Mouse (Mus musculus): ENCODE measurements at regions not wholly inside any gene's neighbourhood (a gene's known extent, or its start where the extent isn't known, plus 50 kb on each side); places are given as distances from the start of the nearest gene placed in this dataset.

DNA sequence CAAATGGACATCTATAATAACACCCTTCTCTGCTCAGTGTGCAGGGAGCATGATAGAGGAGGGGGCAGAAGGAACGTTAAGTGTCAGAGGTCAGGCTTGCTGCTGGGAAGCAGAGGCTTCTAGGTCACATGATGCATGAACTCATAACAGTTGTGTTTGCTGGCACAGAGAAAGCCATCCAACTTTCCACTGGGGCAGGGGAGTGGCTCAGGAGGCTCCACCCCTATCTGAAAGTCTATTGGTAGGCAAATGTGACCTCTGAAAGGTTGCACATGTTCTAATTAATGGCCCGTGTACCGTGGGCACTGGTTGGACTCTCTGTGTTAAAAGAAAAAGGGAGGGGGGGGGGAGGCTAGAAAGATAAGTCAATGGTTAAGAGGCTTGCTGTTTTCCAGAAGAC lies 224.6 kb downstream of the Slc16a7 start:
- Histone ChIP-seq H3K9ac (ENCODE audit: low read depth, low read length) (no peak overlapping the region), H3K36me3 (ENCODE audit: control insufficient read depth, insufficient read depth, low read length) (no peaks in the 10 kb centered on the region), H3K27ac (ENCODE audit: low read length) (no peak overlapping the region), H3K27me3 (replicated peaks; ENCODE audit: control insufficient read depth, insufficient read depth, low read length) (no peaks in the 10 kb centered on the region), H3K4me1 (ENCODE audit: control insufficient read depth, insufficient read depth, low read length) (peaks cover 4% of the 10 kb centered on the region; the same call in 1 of the 2 replicates), H3K4me2 (ENCODE audit: low read depth, low read length) (no peak overlapping the region), H3K9me3 (ENCODE audit: control insufficient read depth, low read length) (no peaks in the 10 kb centered on the region), H3K4me3 (ENCODE audit: low read length) (no peak overlapping the region)
- ATAC-seq: no peak
- WGBS: 54% methylated on average over 3 of the region's 3 CpGs

DNA sequence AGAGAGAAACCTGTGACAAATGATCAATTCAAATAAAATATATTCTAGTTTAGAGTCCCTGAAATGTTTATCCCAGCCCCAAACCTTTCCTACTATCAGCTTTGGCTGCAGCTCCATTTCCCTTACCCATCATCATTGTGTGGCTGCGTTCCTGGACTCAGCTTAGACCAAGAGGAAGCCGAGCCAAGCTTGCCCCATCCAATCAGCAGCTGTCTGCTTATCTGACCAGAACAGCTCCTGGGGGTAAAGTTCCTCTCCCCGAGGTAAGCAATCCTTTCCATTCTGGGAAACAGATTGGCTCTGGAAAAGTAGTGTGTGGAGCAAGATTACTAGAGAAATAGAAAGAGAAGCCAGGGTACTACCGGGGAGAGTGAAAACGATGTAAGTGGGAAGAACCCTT lies 228.2 kb downstream of the Slc16a7 start:
- H3K36me3 ChIP-seq (ENCODE audit: control insufficient read depth, insufficient read depth, low read length): no peaks in the 10 kb centered on the region
- H3K27ac ChIP-seq (ENCODE audit: low read length): no peak overlapping the region
- WGBS: 38% methylated on average over 5 of the region's 5 CpGs
- no peak overlapping the region for H3K4me3 ChIP-seq (ENCODE audit: low read length)
- H3K4me1 ChIP-seq (ENCODE audit: control insufficient read depth, insufficient read depth, low read length): peaks cover 4% of the 10 kb centered on the region; the same call in 1 of the 2 replicates
- no peaks in the 10 kb centered on the region for H3K9me3 ChIP-seq (ENCODE audit: control insufficient read depth, low read length)
- ATAC-seq: peak; percentile 95
- no peak overlapping the region for H3K9ac ChIP-seq (ENCODE audit: low read depth, low read length)
- H3K4me2 ChIP-seq (ENCODE audit: low read depth, low read length): 0 out of 2 replicates have a peak overlapping the region, but pooled peaks have one; percentile 12
- H3K27me3 ChIP-seq (replicated peaks; ENCODE audit: control insufficient read depth, insufficient read depth, low read length): no peaks in the 10 kb centered on the region

DNA sequence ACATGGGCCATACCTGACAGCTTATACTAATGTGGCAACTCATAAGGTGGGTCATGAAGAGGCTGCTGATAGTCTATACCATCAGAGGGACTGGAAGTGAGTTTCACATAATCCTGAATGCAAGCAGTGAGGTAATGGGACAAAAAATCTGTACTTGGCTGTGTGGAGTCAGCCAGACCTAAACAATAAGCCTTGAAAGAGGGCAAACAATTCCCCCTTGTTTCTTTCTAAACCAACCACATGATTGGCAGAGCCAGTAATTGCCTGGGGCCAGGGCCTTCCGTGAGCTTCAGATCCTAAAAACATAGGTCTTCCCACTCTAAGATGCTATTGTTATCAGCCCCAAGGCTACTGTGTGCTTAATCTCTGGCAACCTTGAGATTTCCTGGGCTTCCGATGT lies 240.5 kb downstream of the Slc16a7 start:
- no peak for ATAC-seq
- Histone ChIP-seq H3K9me3 (ENCODE audit: control insufficient read depth, low read length) (no peaks in the 10 kb centered on the region), H3K4me1 (ENCODE audit: control insufficient read depth, insufficient read depth, low read length) (no peaks in the 10 kb centered on the region), H3K27me3 (replicated peaks; ENCODE audit: control insufficient read depth, insufficient read depth, low read length) (no peaks in the 10 kb centered on the region), H3K27ac (ENCODE audit: low read length) (no peak overlapping the region), H3K9ac (ENCODE audit: low read depth, low read length) (no peak overlapping the region), H3K4me2 (ENCODE audit: low read depth, low read length) (no peak overlapping the region), H3K36me3 (ENCODE audit: control insufficient read depth, insufficient read depth, low read length) (no peaks in the 10 kb centered on the region), H3K4me3 (ENCODE audit: low read length) (no peak overlapping the region)
- WGBS: 75% methylated on average over 2 of the region's 2 CpGs

DNA sequence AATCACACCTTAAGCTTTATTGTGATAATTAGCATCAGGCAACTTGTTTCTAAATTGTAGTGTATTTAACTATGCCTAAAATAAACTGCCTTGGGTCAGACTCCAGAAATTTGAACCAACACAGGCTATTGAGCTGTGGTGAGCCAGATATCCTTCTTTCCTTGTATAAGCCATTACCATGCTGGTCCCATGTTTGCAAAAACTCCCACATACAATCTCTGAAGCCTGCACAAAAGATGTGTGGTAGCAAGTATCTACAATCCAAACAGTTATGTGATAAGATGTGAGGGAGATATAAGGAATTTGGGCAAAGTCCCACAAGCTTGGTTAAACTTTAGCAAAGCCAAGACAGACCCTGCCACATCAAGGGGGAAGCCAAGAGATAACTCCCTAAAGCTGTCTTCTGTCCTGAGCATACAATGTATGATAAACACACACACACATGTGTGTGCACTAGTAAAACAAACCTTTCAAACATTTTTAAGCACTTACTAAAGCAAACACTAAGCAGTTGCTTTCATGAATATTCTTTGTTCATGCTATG lies 242.0 kb downstream of the Slc16a7 start:
- Histone ChIP-seq H3K36me3 (ENCODE audit: control insufficient read depth, insufficient read depth, low read length) (no peaks in the 10 kb centered on the region), H3K9me3 (ENCODE audit: control insufficient read depth, low read length) (no peaks in the 10 kb centered on the region), H3K9ac (ENCODE audit: low read depth, low read length) (no peak overlapping the region), H3K4me2 (ENCODE audit: low read depth, low read length) (no peak overlapping the region), H3K27me3 (replicated peaks; ENCODE audit: control insufficient read depth, insufficient read depth, low read length) (no peaks in the 10 kb centered on the region), H3K4me3 (ENCODE audit: low read length) (no peak overlapping the region), H3K4me1 (ENCODE audit: control insufficient read depth, insufficient read depth, low read length) (no peaks in the 10 kb centered on the region), H3K27ac (ENCODE audit: low read length) (no peak overlapping the region)
- ATAC-seq: peak; percentile 53; the same call in 1 of the 2 replicates

DNA sequence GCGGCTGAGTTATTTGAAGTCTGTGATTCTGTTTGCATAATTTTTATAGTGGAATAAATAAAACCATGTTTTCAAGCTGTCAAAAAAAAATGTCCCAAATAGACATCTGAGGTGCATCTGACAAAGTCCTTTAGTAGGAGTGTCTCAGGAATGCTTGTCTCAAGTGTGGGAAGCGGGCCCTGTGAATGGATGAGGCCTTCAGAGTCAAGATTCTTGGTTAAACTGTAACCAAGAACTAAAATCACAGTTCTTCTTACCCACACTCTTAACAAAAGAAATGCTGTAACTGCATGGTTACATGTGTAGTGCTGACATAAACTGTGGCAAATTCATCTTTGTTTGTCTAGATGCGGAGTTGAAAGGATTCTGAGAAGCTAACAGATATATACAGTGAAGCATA lies 242.9 kb downstream of the Slc16a7 start:
- Histone ChIP-seq H3K4me1 (ENCODE audit: control insufficient read depth, insufficient read depth, low read length) (no peaks in the 10 kb centered on the region), H3K9me3 (ENCODE audit: control insufficient read depth, low read length) (no peaks in the 10 kb centered on the region), H3K9ac (ENCODE audit: low read depth, low read length) (no peak overlapping the region), H3K27me3 (replicated peaks; ENCODE audit: control insufficient read depth, insufficient read depth, low read length) (no peaks in the 10 kb centered on the region), H3K27ac (ENCODE audit: low read length) (no peak overlapping the region), H3K4me3 (ENCODE audit: low read length) (no peak overlapping the region), H3K4me2 (ENCODE audit: low read depth, low read length) (no peak overlapping the region), H3K36me3 (ENCODE audit: control insufficient read depth, insufficient read depth, low read length) (no peaks in the 10 kb centered on the region)
- ATAC-seq: no peak
- 71% methylated on average over 3 of the region's 3 CpGs for WGBS

DNA sequence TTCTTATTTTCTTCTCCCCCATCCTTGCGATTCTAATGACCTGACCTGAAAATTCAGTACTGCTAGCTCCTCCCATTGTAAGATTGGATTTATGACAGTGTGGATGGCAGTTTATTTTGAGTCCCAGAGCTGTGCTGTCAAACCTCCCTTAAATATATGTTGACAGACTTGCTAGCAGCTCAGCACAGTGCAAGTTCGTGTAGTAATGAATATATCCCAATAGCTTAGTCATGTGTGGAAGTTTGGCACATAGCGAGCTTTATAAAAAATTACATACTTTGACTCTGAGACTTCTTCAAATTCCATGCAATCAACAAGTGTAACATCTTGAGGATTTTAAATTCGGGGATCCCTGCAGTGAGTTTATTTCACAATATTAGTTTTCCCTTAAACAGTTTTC lies 243.5 kb downstream of the Slc16a7 start:
- Histone ChIP-seq H3K36me3 (ENCODE audit: control insufficient read depth, insufficient read depth, low read length) (no peaks in the 10 kb centered on the region), H3K9ac (ENCODE audit: low read depth, low read length) (no peak overlapping the region), H3K27ac (ENCODE audit: low read length) (no peak overlapping the region), H3K4me1 (ENCODE audit: control insufficient read depth, insufficient read depth, low read length) (no peaks in the 10 kb centered on the region), H3K4me3 (ENCODE audit: low read length) (no peak overlapping the region), H3K27me3 (replicated peaks; ENCODE audit: control insufficient read depth, insufficient read depth, low read length) (no peaks in the 10 kb centered on the region), H3K4me2 (ENCODE audit: low read depth, low read length) (no peak overlapping the region), H3K9me3 (ENCODE audit: control insufficient read depth, low read length) (no peaks in the 10 kb centered on the region)
- no peak for ATAC-seq
- 65% methylated on average over 4 of the region's 4 CpGs for WGBS

DNA sequence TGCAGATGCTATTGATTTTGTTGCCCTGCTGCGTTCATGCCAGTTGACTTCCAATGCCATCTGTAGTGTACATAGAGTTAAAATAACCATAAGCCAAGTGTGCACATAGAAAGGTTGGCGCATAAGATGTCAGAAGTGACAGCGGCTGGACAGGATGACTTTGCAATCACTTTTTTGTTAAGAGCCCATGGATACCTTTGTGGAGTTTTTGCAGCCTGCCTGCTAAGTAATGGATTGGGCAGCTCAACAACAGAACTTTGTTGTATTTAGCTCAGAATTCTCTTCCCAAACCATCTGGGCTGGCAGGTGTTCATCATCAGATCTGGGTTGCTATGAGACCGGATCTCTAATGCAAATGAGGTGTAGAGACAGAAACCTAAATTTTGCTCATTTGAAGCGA lies 267.5 kb downstream of the Slc16a7 start:
- H3K27ac ChIP-seq (ENCODE audit: low read length): no peak overlapping the region
- H3K4me2 ChIP-seq (ENCODE audit: low read depth, low read length): no peak overlapping the region
- WGBS: 91% methylated on average over 5 of the region's 5 CpGs
- no peak overlapping the region for H3K4me3 ChIP-seq (ENCODE audit: low read length)
- no peak overlapping the region for H3K9ac ChIP-seq (ENCODE audit: low read depth, low read length)
- no peaks in the 10 kb centered on the region for H3K36me3 ChIP-seq (ENCODE audit: control insufficient read depth, insufficient read depth, low read length)
- no peaks in the 10 kb centered on the region for H3K9me3 ChIP-seq (ENCODE audit: control insufficient read depth, low read length)
- H3K27me3 ChIP-seq (replicated peaks; ENCODE audit: control insufficient read depth, insufficient read depth, low read length): no peaks in the 10 kb centered on the region
- H3K4me1 ChIP-seq (ENCODE audit: control insufficient read depth, insufficient read depth, low read length): no peaks in the 10 kb centered on the region
- no peak for ATAC-seq

DNA sequence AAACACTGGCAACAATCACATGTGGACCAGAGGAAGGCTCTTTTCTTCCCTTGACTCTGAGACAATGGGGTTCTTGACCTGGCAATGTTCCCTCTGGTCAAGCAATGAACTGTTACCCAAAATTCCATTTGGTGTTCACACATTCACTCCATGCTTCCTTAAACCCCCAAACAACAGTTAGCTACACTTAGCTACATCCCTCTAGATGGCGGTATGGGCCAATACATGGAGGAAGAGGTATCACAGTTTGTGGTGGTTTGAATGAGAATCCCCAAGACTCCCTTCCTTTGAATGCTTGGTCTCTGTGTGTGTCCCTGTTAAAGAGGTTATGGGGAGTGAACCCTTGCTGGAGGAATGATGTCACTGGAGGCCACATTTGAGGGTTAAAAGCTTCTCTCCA lies 274.9 kb downstream of the Slc16a7 start:
- H3K27ac ChIP-seq (ENCODE audit: low read length): no peak overlapping the region
- no peak overlapping the region for H3K9ac ChIP-seq (ENCODE audit: low read depth, low read length)
- no peaks in the 10 kb centered on the region for H3K9me3 ChIP-seq (ENCODE audit: control insufficient read depth, low read length)
- ATAC-seq: no peak
- no peak overlapping the region for H3K4me2 ChIP-seq (ENCODE audit: low read depth, low read length)
- no peak overlapping the region for H3K4me3 ChIP-seq (ENCODE audit: low read length)
- no peaks in the 10 kb centered on the region for H3K27me3 ChIP-seq (replicated peaks; ENCODE audit: control insufficient read depth, insufficient read depth, low read length)
- WGBS: 33% methylated on average over 1 of the region's 1 CpGs
- no peaks in the 10 kb centered on the region for H3K4me1 ChIP-seq (ENCODE audit: control insufficient read depth, insufficient read depth, low read length)
- H3K36me3 ChIP-seq (ENCODE audit: control insufficient read depth, insufficient read depth, low read length): no peaks in the 10 kb centered on the region

DNA sequence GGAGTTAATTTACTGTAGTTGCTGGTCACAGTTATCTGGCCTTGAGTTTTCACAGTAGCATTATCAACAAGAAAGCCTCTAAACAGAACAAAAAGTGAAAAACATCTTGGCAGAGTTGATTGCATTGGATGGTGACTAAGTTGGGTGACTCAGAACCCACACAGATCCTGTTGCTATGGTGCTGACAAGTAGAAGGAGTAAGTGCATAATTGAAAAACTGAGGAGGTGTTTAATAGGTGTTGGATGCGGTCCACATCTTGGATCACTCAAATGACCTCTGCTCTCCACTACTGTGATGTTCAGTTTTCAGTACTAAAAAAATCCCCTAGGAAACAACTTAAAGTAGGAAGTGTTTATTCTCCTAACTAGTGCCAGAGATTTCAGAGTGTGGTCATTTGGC lies 280.3 kb downstream of the Slc16a7 start:
- no peaks in the 10 kb centered on the region for H3K36me3 ChIP-seq (ENCODE audit: control insufficient read depth, insufficient read depth, low read length)
- no peaks in the 10 kb centered on the region for H3K27me3 ChIP-seq (replicated peaks; ENCODE audit: control insufficient read depth, insufficient read depth, low read length)
- no peak overlapping the region for H3K27ac ChIP-seq (ENCODE audit: low read length)
- no peak overlapping the region for H3K9ac ChIP-seq (ENCODE audit: low read depth, low read length)
- H3K9me3 ChIP-seq (ENCODE audit: control insufficient read depth, low read length): no peaks in the 10 kb centered on the region
- ATAC-seq: no peak
- H3K4me2 ChIP-seq (ENCODE audit: low read depth, low read length): no peak overlapping the region
- H3K4me3 ChIP-seq (ENCODE audit: low read length): no peak overlapping the region
- 90% methylated on average over 1 of the region's 1 CpGs for WGBS
- H3K4me1 ChIP-seq (ENCODE audit: control insufficient read depth, insufficient read depth, low read length): no peaks in the 10 kb centered on the region

DNA sequence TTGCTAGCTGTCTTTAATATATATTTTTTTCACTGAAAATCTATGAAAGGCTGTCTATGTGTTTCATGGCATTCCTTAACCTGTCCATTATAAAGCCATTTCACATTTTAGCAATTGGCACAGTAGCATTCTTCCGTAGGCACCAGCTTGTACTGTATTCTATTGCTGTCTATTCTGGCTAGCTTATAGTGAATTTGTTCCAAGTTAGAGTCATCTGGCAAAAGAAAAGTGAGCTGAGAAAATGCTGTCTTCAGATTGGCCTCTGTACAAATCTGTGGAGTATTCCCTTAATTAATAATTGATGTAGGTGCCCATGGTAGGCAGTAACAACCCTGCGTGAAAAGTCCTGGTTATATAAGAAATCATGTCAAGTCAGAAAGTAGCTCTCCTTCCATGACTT lies 304.3 kb downstream of the Slc16a7 start:
- Histone ChIP-seq H3K36me3 (ENCODE audit: control insufficient read depth, insufficient read depth, low read length) (no peaks in the 10 kb centered on the region), H3K9ac (ENCODE audit: low read depth, low read length) (no peak overlapping the region), H3K4me3 (ENCODE audit: low read length) (no peak overlapping the region), H3K4me2 (ENCODE audit: low read depth, low read length) (no peak overlapping the region), H3K27ac (ENCODE audit: low read length) (no peak overlapping the region), H3K4me1 (ENCODE audit: control insufficient read depth, insufficient read depth, low read length) (no peaks in the 10 kb centered on the region), H3K27me3 (replicated peaks; ENCODE audit: control insufficient read depth, insufficient read depth, low read length) (no peaks in the 10 kb centered on the region), H3K9me3 (ENCODE audit: control insufficient read depth, low read length) (no peaks in the 10 kb centered on the region)
- ATAC-seq: no peak
- WGBS: 95% methylated on average over 2 of the region's 2 CpGs

All from intestine, embryonic 16.5 days (tissue).